Mouse (Mus musculus) forebrain, embryonic 11.5 days (tissue): ENCODE data around the gene Cited2. TPM values are rescaled to one million over a fixed set of nuclear protein-coding genes. Genes with fewer than 3 reads are reported as not detected.

ENCODE experiments used
- ATAC-seq: fragments of 200-750 bp; cut with Nextera tagmentation; replicated peaks from 2 replicates; pipeline ENCODE4 v1.8.0; 2017; ENCODE audit warnings: moderate TSS enrichment; ENCODE audit not compliant: low FRiP score
- DNase-seq: peaks from one replicate; pipeline ENCODE4 v3.0.0-alpha.2; 2017; ENCODE audit warnings: low spot score
- H3K27ac ChIP-seq: fragments of 300-500 bp; sonication (generic); 2 replicates; pipeline ENCODE4 v1.5.1; 2014; ENCODE audit warnings: low read depth, low read length
- H3K27me3 ChIP-seq: fragments of 300-500 bp; sonication (generic); 2 replicates; pipeline ENCODE4 v1.6.1; 2014; ENCODE audit warnings: mild to moderate bottlenecking, low read length, mixed read lengths; ENCODE audit not compliant: control insufficient read depth, insufficient read depth
- H3K36me3 ChIP-seq: fragments of 300-500 bp; sonication (generic); 2 replicates; pipeline ENCODE4 v1.6.1; 2014; ENCODE audit warnings: mild to moderate bottlenecking, low read length, moderate library complexity, mixed read lengths; ENCODE audit not compliant: control insufficient read depth, insufficient read depth
- H3K4me1 ChIP-seq: fragments of 300-500 bp; sonication (generic); replicated peaks from 2 replicates; pipeline ENCODE4 v1.6.1; 2014; ENCODE audit warnings: low read length, mixed read lengths; ENCODE audit not compliant: control insufficient read depth, insufficient read depth
- H3K4me2 ChIP-seq: fragments of 300-500 bp; sonication (generic); 2 replicates; pipeline ENCODE4 v1.6.1; 2014; ENCODE audit warnings: low read depth, mild to moderate bottlenecking, low read length, moderate library complexity, mixed read lengths; ENCODE audit not compliant: severe bottlenecking
- H3K4me3 ChIP-seq: fragments of 300-500 bp; sonication (generic); 2 replicates; pipeline ENCODE4 v1.5.1; 2014; ENCODE audit warnings: low read depth, low read length
- H3K9ac ChIP-seq: fragments of 300-500 bp; sonication (generic); 2 replicates; pipeline ENCODE4 v1.6.1; 2014; ENCODE audit warnings: low read length
- H3K9me3 ChIP-seq: fragments of 300-500 bp; sonication (generic); 2 replicates; pipeline ENCODE4 v1.6.1; 2016; ENCODE audit warnings: low read length, mixed read lengths; ENCODE audit not compliant: control insufficient read depth
- WGBS: fragments of 180-500 bp; shearing (Covaris S2); extraction: QIAGEN DNeasy Blood & Tissue Kit; methylation state at CpG from one replicate; pipeline ENCODE4 v1.1.7; 2014; 5-methylcytosine and 5-hydroxymethylcytosine counted together
- polyA plus RNA-seq: library from polyadenylated mRNA; unstranded; fragments of >200 nt; fragmentation: Nextera tagmentation; extraction: Ambion mirVana; gene quantifications from 2 replicates; pipeline ENCODE4 v1.2.1, GENCODE M21; 2014

The Cited2 gene
- polyA plus RNA-seq, 1 experiment from 2014 or later: 62.9 TPM

- ATAC-seq: no peak
- Histone ChIP-seq H3K4me1 (no peaks in the 10 kb centered on the region), H3K4me2 (no peak overlapping the region), H3K9ac (no peak overlapping the region), H3K27ac (no peak overlapping the region), H3K4me3 (no peak overlapping the region), H3K27me3 (no peaks in the 10 kb centered on the region), H3K36me3 (no peaks in the 10 kb centered on the region), H3K9me3 (no peaks in the 10 kb centered on the region)
- no peak for DNase-seq
- WGBS: 74% methylated on average over 4 of the region's 4 CpGs
These were observed 33.2 kb upstream of the Cited2 start for GRCm38 (mm10) chr10:17689806-17690205.

- no peaks in the 10 kb centered on the region for H3K4me1 ChIP-seq
- H3K36me3 ChIP-seq: no peaks in the 10 kb centered on the region
- no peak overlapping the region for H3K9ac ChIP-seq
- WGBS: 100% methylated on average over 1 of the region's 1 CpGs
- H3K27me3 ChIP-seq: no peaks in the 10 kb centered on the region
- no peak overlapping the region for H3K27ac ChIP-seq
- no peak overlapping the region for H3K4me2 ChIP-seq
- no peak for ATAC-seq
- H3K9me3 ChIP-seq: no peaks in the 10 kb centered on the region
- DNase-seq: no peak
- no peak overlapping the region for H3K4me3 ChIP-seq
These were observed 31.3 kb upstream of the Cited2 start for GRCm38 (mm10) chr10:17691709-17692108.

GRCm38 (mm10) chr10:17695801-17696200 lies 27.2 kb upstream of the Cited2 start:
- no peak for ATAC-seq
- Histone ChIP-seq H3K9ac (no peak overlapping the region), H3K9me3 (no peaks in the 10 kb centered on the region), H3K36me3 (no peaks in the 10 kb centered on the region), H3K4me1 (no peaks in the 10 kb centered on the region), H3K27ac (no peak overlapping the region), H3K4me2 (no peak overlapping the region), H3K4me3 (no peak overlapping the region), H3K27me3 (no peaks in the 10 kb centered on the region)
- WGBS: 88% methylated on average over 3 of the region's 3 CpGs
- DNase-seq: no peak

GRCm38 (mm10) chr10:17697376-17698265 lies 25.4 kb upstream of the Cited2 start:
- no peaks in the 10 kb centered on the region for H3K9me3 ChIP-seq
- no peak for DNase-seq
- no peak overlapping the region for H3K4me3 ChIP-seq
- no peak overlapping the region for H3K4me2 ChIP-seq
- no peak overlapping the region for H3K9ac ChIP-seq
- no peaks in the 10 kb centered on the region for H3K36me3 ChIP-seq
- no peaks in the 10 kb centered on the region for H3K4me1 ChIP-seq
- H3K27ac ChIP-seq: no peak overlapping the region
- H3K27me3 ChIP-seq: no peaks in the 10 kb centered on the region
- no peak for ATAC-seq
- 74% methylated on average over 7 of the region's 7 CpGs for WGBS

- H3K9me3 ChIP-seq: no peaks in the 10 kb centered on the region
- no peaks in the 10 kb centered on the region for H3K27me3 ChIP-seq
- no peak overlapping the region for H3K4me2 ChIP-seq
- ATAC-seq (no peak), DNase-seq (no peak)
- no peaks in the 10 kb centered on the region for H3K36me3 ChIP-seq
- no peak overlapping the region for H3K27ac ChIP-seq
- WGBS: 19% methylated on average over 4 of the region's 4 CpGs
- no peaks in the 10 kb centered on the region for H3K4me1 ChIP-seq
- no peak overlapping the region for H3K4me3 ChIP-seq
- no peak overlapping the region for H3K9ac ChIP-seq
These were observed 17.5 kb upstream of the Cited2 start for GRCm38 (mm10) chr10:17705466-17705973.

GRCm38 (mm10) chr10:17710753-17711152 lies 12.3 kb upstream of the Cited2 start:
- Histone ChIP-seq H3K4me2 (no peak overlapping the region), H3K9me3 (no peaks in the 10 kb centered on the region), H3K27me3 (no peaks in the 10 kb centered on the region), H3K27ac (no peak overlapping the region), H3K4me1 (no peaks in the 10 kb centered on the region), H3K36me3 (no peaks in the 10 kb centered on the region), H3K9ac (no peak overlapping the region), H3K4me3 (no peak overlapping the region)
- no peak for ATAC-seq
- no peak for DNase-seq
- WGBS: 77% methylated on average over 3 of the region's 3 CpGs

GRCm38 (mm10) chr10:17719009-17719570 lies 3.9 kb upstream of the Cited2 start:
- 85% methylated on average over 4 of the region's 4 CpGs for WGBS
- H3K4me1 ChIP-seq: no peaks in the 10 kb centered on the region
- no peaks in the 10 kb centered on the region for H3K27me3 ChIP-seq
- no peak overlapping the region for H3K4me3 ChIP-seq
- ATAC-seq (no peak), DNase-seq (no peak)
- H3K9ac ChIP-seq: no peak overlapping the region
- H3K27ac ChIP-seq: no peak overlapping the region
- H3K36me3 ChIP-seq: no peaks in the 10 kb centered on the region
- no peaks in the 10 kb centered on the region for H3K9me3 ChIP-seq
- H3K4me2 ChIP-seq: no peak overlapping the region

- ATAC-seq (no peak), DNase-seq (no peak)
- Histone ChIP-seq H3K4me1 (no peaks in the 10 kb centered on the region), H3K27me3 (no peaks in the 10 kb centered on the region), H3K27ac (no peak overlapping the region), H3K4me3 (no peak overlapping the region), H3K9ac (no peak overlapping the region), H3K36me3 (no peaks in the 10 kb centered on the region), H3K9me3 (no peaks in the 10 kb centered on the region), H3K4me2 (no peak overlapping the region)
- 92% methylated on average over 5 of the region's 5 CpGs for WGBS
These were observed 3.4 kb upstream of the Cited2 start for GRCm38 (mm10) chr10:17719646-17720045.
